Mouse (Mus musculus): Measurements from ENCODE around the gene Slc17a8. TPM values are rescaled to one million over a fixed set of nuclear protein-coding genes. Genes with fewer than 3 reads are reported as not detected.

The Slc17a8 gene
- total and polyA plus RNA-seq, 3 experiments, result not detected

- Histone ChIP-seq H3K4me3 (ENCODE audit: control insufficient read depth in 1 of 2, insufficient read depth in 1 of 2, low read depth in 2 of 2, low read length in 2 of 2) (no peak overlapping the region), H3K27ac (ENCODE audit: control insufficient read depth, low read depth, low read length) (no peak overlapping the region), H3K9me3 (replicated peaks; ENCODE audit: insufficient read depth, low read length) (no peaks in the 10 kb centered on the region), H3K27me3 (ENCODE audit: control insufficient read depth in 1 of 2, insufficient read depth in 2 of 2, low read length in 2 of 2) (no peaks in the 10 kb centered on the region), H3K9ac (ENCODE audit: control insufficient read depth, low read depth, low read length, poor library complexity, severe bottlenecking) (no peak overlapping the region), H3K36me3 (ENCODE audit: control insufficient read depth in 1 of 2, insufficient read depth in 2 of 2, low read length in 2 of 2) (peaks cover 0 to 7% of the 10 kb centered on the region in 2 experiments; a peak in 2 of 4 replicates), H3K4me1 (ENCODE audit: control insufficient read depth in 1 of 2, insufficient read depth in 2 of 2, low read length in 2 of 2) (peaks cover 0 to 2% of the 10 kb centered on the region in 2 experiments; a peak in 1 of 4 replicates), H3K79me2 (ENCODE audit: control insufficient read depth, insufficient read depth, low read length, poor library complexity) (no peaks in the 10 kb centered on the region)
- TF ChIP-seq MAZ (IDR thresholded peaks at IDR 0.05; ENCODE audit: low read depth, low read length) (no peak), MYC (IDR thresholded peaks at IDR 0.05; ENCODE audit: low read depth, low read length) (no peak), RCOR1 (IDR thresholded peaks at IDR 0.05; ENCODE audit: low read depth, low read length) (no peak), CTCF (IDR thresholded peaks at IDR 0.05 in 2 of 3, conservative IDR thresholded peaks at IDR 0.05 in 1 of 3; ENCODE audit: control insufficient read depth in 1 of 3, insufficient read depth in 1 of 3, low read depth in 2 of 3, low read length in 3 of 3, poor library complexity in 1 of 3, severe bottlenecking in 1 of 3) (no peak), SIN3A (IDR thresholded peaks at IDR 0.05; ENCODE audit: low read length) (no peak), KAT2A (conservative IDR thresholded peaks at IDR 0.05; ENCODE audit: low read depth, low read length) (no peak), MAX (IDR thresholded peaks at IDR 0.05; ENCODE audit: low read length) (no peak), BHLHE40 (IDR thresholded peaks at IDR 0.05; ENCODE audit: borderline replicate concordance, low read depth, low read length) (no peak), ZKSCAN1 (IDR thresholded peaks at IDR 0.05; ENCODE audit: low read depth, low read length) (no peak), POLR2AphosphoS5 (IDR thresholded peaks at IDR 0.05; ENCODE audit: borderline replicate concordance, low read depth, low read length) (no peak), GATA1 (IDR thresholded peaks at IDR 0.05; ENCODE audit: low read depth, low read length) (no peak), HCFC1 (IDR thresholded peaks at IDR 0.05; ENCODE audit: low read depth, low read length) (no peak), USF1 (IDR thresholded peaks at IDR 0.05; ENCODE audit: low read depth, low read length) (no peak), SMC3 (IDR thresholded peaks at IDR 0.05; ENCODE audit: low read depth, low read length) (no peak), E2F4 (IDR thresholded peaks at IDR 0.05; ENCODE audit: borderline replicate concordance, low read depth, low read length) (no peak), ZMIZ1 (IDR thresholded peaks at IDR 0.05; ENCODE audit: low read depth, low read length) (no peak), JUND (IDR thresholded peaks at IDR 0.05; ENCODE audit: low read depth, low read length) (no peak), NRF1 (IDR thresholded peaks at IDR 0.05; ENCODE audit: insufficient read depth, low read depth, low read length, poor library complexity, severe bottlenecking) (no peak), TCF12 (IDR thresholded peaks at IDR 0.05; ENCODE audit: low read depth, low read length) (no peak)
- no peak for DNase-seq (ENCODE audit: low read depth, low spot score)
Measured at GRCm38 (mm10) chr10:89584709-89585108, 36.3 kb downstream of the Slc17a8 start.

GRCm38 (mm10) chr10:89578801-89579200 lies 42.3 kb downstream of the Slc17a8 start:
- Histone ChIP-seq H3K27ac (ENCODE audit: control insufficient read depth, low read depth, low read length) (no peak overlapping the region), H3K4me3 (ENCODE audit: control insufficient read depth in 1 of 2, insufficient read depth in 1 of 2, low read depth in 2 of 2, low read length in 2 of 2) (no peak overlapping the region), H3K4me1 (ENCODE audit: control insufficient read depth in 1 of 2, insufficient read depth in 2 of 2, low read length in 2 of 2) (no peaks in the 10 kb centered on the region), H3K9me3 (replicated peaks; ENCODE audit: insufficient read depth, low read length) (no peaks in the 10 kb centered on the region), H3K79me2 (ENCODE audit: control insufficient read depth, insufficient read depth, low read length, poor library complexity) (no peaks in the 10 kb centered on the region), H3K9ac (ENCODE audit: control insufficient read depth, low read depth, low read length, poor library complexity, severe bottlenecking) (no peak overlapping the region), H3K27me3 (ENCODE audit: control insufficient read depth in 1 of 2, insufficient read depth in 2 of 2, low read length in 2 of 2) (no peaks in the 10 kb centered on the region), H3K36me3 (ENCODE audit: control insufficient read depth in 1 of 2, insufficient read depth in 2 of 2, low read length in 2 of 2) (no peaks in the 10 kb centered on the region)
- no peak for TF ChIP-seq POLR2A (IDR thresholded peaks at IDR 0.05; ENCODE audit: control insufficient read depth in 1 of 2, insufficient read depth in 1 of 2, low read depth in 1 of 2, low read length in 2 of 2, poor library complexity in 1 of 2)
- no peak for DNase-seq (ENCODE audit: low read depth, low spot score)
